Mouse (Mus musculus): ENCODE results near the gene Il17rc. TPM values are rescaled to one million over a fixed set of nuclear protein-coding genes. Genes with fewer than 3 reads are reported as not detected.

Gene Il17rc
- polyA plus RNA-seq, 1 experiment from 2014 or later: 20.2 TPM

GRCm38 (mm10) chr6:113530932-113531839 is 60.0 kb downstream of the Il17rc start, which contains the start of the genes Emc3 and Fancd2:
TSS of gene Emc3 (minus strand) at chr6:113531652.
TSS of gene Fancd2 (plus strand) at chr6:113531682.
- ATAC-seq (ENCODE audit: borderline replicate concordance, extremely low read depth, low FRiP score, low TSS enrichment): peak; percentile 86
- H3K9me3 ChIP-seq: no peaks in the 10 kb centered on the region

GRCm38 (mm10) chr6:113531840-113532404 is 60.7 kb downstream of the Il17rc start:
- Histone ChIP-seq H3K27ac (no peak overlapping the region), H3K4me1 (peaks cover 18% of the 10 kb centered on the region), H3K9me3 (no peaks in the 10 kb centered on the region), H3K9ac (peak overlapping the region; percentile 79), H3K27me3 (no peaks in the 10 kb centered on the region), H3K4me2 (peak overlapping the region; percentile 69), H3K4me3 (peak overlapping the region; percentile 87), H3K36me3 (peaks cover 5% of the 10 kb centered on the region)
- WGBS: 4% methylated on average over 7 of the region's 7 CpGs
- no peak for ATAC-seq (ENCODE audit: borderline replicate concordance, extremely low read depth, low FRiP score, low TSS enrichment)

More at GRCm38 (mm10) chr6:113530932-113531839, 60.0 kb downstream of the Il17rc start, which contains the start of the genes Emc3 and Fancd2:
- H3K9ac ChIP-seq: peak within 1 kb of the TSS; percentile 79
- WGBS: under 1% methylated on average over 47 of the region's 47 CpGs
- peak within 1 kb of the TSS; percentile 87 for H3K4me3 ChIP-seq
- no peaks in the 10 kb centered on the region for H3K27me3 ChIP-seq
- peak within 1 kb of the TSS; percentile 69 for H3K4me2 ChIP-seq
- H3K36me3 ChIP-seq: no peaks in the 10 kb centered on the region; the same call in 1 of the 2 replicates
- H3K27ac ChIP-seq: peak within 1 kb of the TSS; percentile 62
- peaks cover 18% of the 10 kb centered on the region for H3K4me1 ChIP-seq

Small RNA genes within 50 kb of the gene (microRNA-seq; reads per million reads assigned to microRNA genes)
- gene Gm23365 (not detected), gene Gm24387 (not detected)

Other genes with a start within 250 kb of the Il17rc start
- 43.8 and 46.1 TPM in 2 replicates for gene Mtmr14, start 233.6 kb upstream of the Il17rc start, polyA plus RNA-seq (2015; fragmentation: Nextera tagmentation; extraction: Ambion mirVana)
- 0.05 TPM in 1 of 2 replicates, not detected in the other for gene Cpne9, start 189.1 kb upstream of the Il17rc start, polyA plus RNA-seq (2015; fragmentation: Nextera tagmentation; extraction: Ambion mirVana)
- gene Brpf1, start 164.3 kb upstream of the Il17rc start, polyA plus RNA-seq (2015; fragmentation: Nextera tagmentation; extraction: Ambion mirVana): 17.0 and 18.3 TPM in 2 replicates
- gene Ogg1, start 144.5 kb upstream of the Il17rc start, polyA plus RNA-seq (2015; fragmentation: Nextera tagmentation; extraction: Ambion mirVana): 16.5 and 17.7 TPM in 2 replicates
- 110 and 115 TPM in 2 replicates for gene Camk1, start 127.4 kb upstream of the Il17rc start, polyA plus RNA-seq (2015; fragmentation: Nextera tagmentation; extraction: Ambion mirVana)
- 53.1 and 54.6 TPM in 2 replicates for gene Tada3, start 93.5 kb upstream of the Il17rc start, polyA plus RNA-seq (2015; fragmentation: Nextera tagmentation; extraction: Ambion mirVana)
- 399 and 412 TPM in 2 replicates for gene Arpc4, start 93.3 kb upstream of the Il17rc start, polyA plus RNA-seq (2015; fragmentation: Nextera tagmentation; extraction: Ambion mirVana)
- gene Ttll3, start 82.2 kb upstream of the Il17rc start, polyA plus RNA-seq (2015; fragmentation: Nextera tagmentation; extraction: Ambion mirVana): 3.0 and 3.9 TPM in 2 replicates
- 19.1 and 20.9 TPM in 2 replicates for gene Rpusd3, start 52.1 kb upstream of the Il17rc start, polyA plus RNA-seq (2015; fragmentation: Nextera tagmentation; extraction: Ambion mirVana)
- not detected in 2 replicates for gene Cidec, start 35.7 kb upstream of the Il17rc start, polyA plus RNA-seq (2015; fragmentation: Nextera tagmentation; extraction: Ambion mirVana)
- gene Jagn1, start 28.9 kb upstream of the Il17rc start, polyA plus RNA-seq (2015; fragmentation: Nextera tagmentation; extraction: Ambion mirVana): 77.1 and 82.8 TPM in 2 replicates
- 19.5 and 23.5 TPM in 2 replicates for gene Il17re, start 12.9 kb upstream of the Il17rc start, polyA plus RNA-seq (2015; fragmentation: Nextera tagmentation; extraction: Ambion mirVana)
- gene Creld1, start 11.9 kb downstream of the Il17rc start, polyA plus RNA-seq (2015; fragmentation: Nextera tagmentation; extraction: Ambion mirVana): 33.1 and 36.3 TPM in 2 replicates
- gene Prrt3, start 30.5 kb downstream of the Il17rc start, polyA plus RNA-seq (2015; fragmentation: Nextera tagmentation; extraction: Ambion mirVana): 0.17 and 0.21 TPM in 2 replicates
- gene Emc3, start 60.2 kb downstream of the Il17rc start, polyA plus RNA-seq (2015; fragmentation: Nextera tagmentation; extraction: Ambion mirVana): 101 and 103 TPM in 2 replicates
- 13.3 and 14.6 TPM in 2 replicates for gene Fancd2, start 60.3 kb downstream of the Il17rc start, polyA plus RNA-seq (2015; fragmentation: Nextera tagmentation; extraction: Ambion mirVana)
- gene Fancd2os, start 129.3 kb downstream of the Il17rc start, polyA plus RNA-seq (2015; fragmentation: Nextera tagmentation; extraction: Ambion mirVana): not detected in 2 replicates
- gene Brk1, start 133.3 kb downstream of the Il17rc start, polyA plus RNA-seq (2015; fragmentation: Nextera tagmentation; extraction: Ambion mirVana): 223 and 224 TPM in 2 replicates
- gene Vhl, start 152.5 kb downstream of the Il17rc start, polyA plus RNA-seq (2015; fragmentation: Nextera tagmentation; extraction: Ambion mirVana): 41.0 and 45.8 TPM in 2 replicates
- 5.2 and 6.4 TPM in 2 replicates for gene Irak2, start 167.0 kb downstream of the Il17rc start, polyA plus RNA-seq (2015; fragmentation: Nextera tagmentation; extraction: Ambion mirVana)
- 0.37 and 0.67 TPM in 2 replicates for gene Tatdn2, start 225.6 kb downstream of the Il17rc start, polyA plus RNA-seq (2015; fragmentation: Nextera tagmentation; extraction: Ambion mirVana)
- 0.72 TPM in 1 of 2 replicates, not detected in the other for gene Ghrl, start 248.5 kb downstream of the Il17rc start, polyA plus RNA-seq (2015; fragmentation: Nextera tagmentation; extraction: Ambion mirVana)